Mouse (Mus musculus): ENCODE results near the gene Hacd1. TPM values are rescaled to one million over a fixed set of nuclear protein-coding genes. Genes with fewer than 3 reads are reported as not detected.

The Hacd1 gene
- polyA plus RNA-seq, 1 experiment, result 23.6 TPM

DNA sequence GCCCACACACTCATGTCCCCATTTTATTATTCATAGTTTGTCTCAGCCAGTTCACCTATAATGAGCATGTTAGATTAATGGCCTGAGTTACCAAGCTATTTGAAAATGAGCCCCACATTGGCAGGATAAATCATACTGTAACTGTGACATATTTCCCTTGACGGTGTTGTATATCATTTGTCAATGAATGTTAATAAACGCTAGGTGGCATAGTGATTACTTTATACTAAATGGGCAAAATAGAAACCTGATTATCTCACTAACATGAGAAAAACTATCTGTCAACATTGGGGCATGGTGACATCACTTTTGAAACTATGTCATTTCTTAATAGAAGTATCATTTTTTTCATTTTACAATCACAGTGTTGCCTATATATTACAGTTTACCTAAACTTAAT, 198.5 kb downstream of the Hacd1 start:
- WGBS, result 38% methylated on average over 2 of the region's 2 CpGs
- no peak for TF ChIP-seq POLR2A (IDR thresholded peaks at IDR 0.05; ENCODE audit: borderline replicate concordance, extremely low read depth, low read depth, low read length)
- no peak for TF ChIP-seq CTCF (IDR thresholded peaks at IDR 0.05; ENCODE audit: insufficient read depth, low read length)
- Histone ChIP-seq H3K4me1 (ENCODE audit: control insufficient read depth, insufficient read depth, low read length) (no peaks in the 10 kb centered on the region), H3K4me3 (replicated peaks; ENCODE audit: extremely low read depth, low read depth, low read length) (no peak overlapping the region)
- DNase-seq, result no peak

DNA sequence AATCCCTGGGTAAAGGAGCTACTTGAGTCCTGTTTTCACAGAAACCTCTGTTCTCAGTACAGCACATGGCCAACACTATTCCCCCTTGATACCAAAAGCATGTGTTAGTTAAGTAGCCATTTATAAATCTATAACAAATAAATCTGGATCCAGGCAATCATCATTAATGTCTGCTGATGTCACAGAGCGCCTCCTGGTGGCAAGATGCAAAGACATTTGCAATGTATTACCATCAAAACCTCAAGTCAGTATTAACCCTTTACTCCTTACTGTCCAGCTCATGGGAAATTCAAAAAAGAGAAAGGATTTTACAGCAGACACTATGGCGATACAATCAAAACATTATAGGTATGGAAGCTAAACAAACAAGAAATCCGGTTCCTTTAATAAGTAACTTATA, 200.4 kb downstream of the Hacd1 start:
- DNase-seq, result no peak

DNA sequence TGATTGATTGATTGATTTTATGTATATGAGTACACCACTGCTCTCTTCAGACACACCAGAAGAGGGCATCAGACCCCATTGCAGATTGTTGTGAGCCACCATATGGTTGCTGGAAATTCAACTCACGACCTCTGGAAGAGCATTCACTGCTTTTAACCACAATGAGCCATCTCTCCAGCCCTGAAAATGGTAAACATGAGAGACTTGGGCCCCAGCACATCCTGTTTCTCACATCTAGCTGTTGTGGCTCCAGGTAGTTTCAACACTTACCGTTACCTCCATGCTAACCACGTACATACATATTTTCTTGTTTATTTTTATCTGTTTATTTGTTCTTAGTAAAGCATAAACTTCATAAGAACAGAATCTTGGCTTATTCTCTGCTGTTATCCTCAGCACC, 219.6 kb downstream of the Hacd1 start:
- no peak for TF ChIP-seq CTCF (IDR thresholded peaks at IDR 0.05; ENCODE audit: insufficient read depth, low read length)
- no peak for TF ChIP-seq POLR2A (IDR thresholded peaks at IDR 0.05; ENCODE audit: borderline replicate concordance, extremely low read depth, low read depth, low read length)
- 61% methylated on average over 3 of the region's 3 CpGs for WGBS
- no peak for DNase-seq
- no peak overlapping the region for H3K4me3 ChIP-seq (replicated peaks; ENCODE audit: extremely low read depth, low read depth, low read length)
- H3K4me1 ChIP-seq (ENCODE audit: control insufficient read depth, insufficient read depth, low read length), result no peaks in the 10 kb centered on the region

More for the DNA sequence above, 200.4 kb downstream of the Hacd1 start:
- TF ChIP-seq POLR2A (IDR thresholded peaks at IDR 0.05; ENCODE audit: borderline replicate concordance, extremely low read depth, low read depth, low read length), result no peak
- TF ChIP-seq CTCF (IDR thresholded peaks at IDR 0.05; ENCODE audit: insufficient read depth, low read length), result no peak
- Histone ChIP-seq H3K4me1 (ENCODE audit: control insufficient read depth, insufficient read depth, low read length) (no peaks in the 10 kb centered on the region), H3K4me3 (replicated peaks; ENCODE audit: extremely low read depth, low read depth, low read length) (no peak overlapping the region)
- 73% methylated on average over 3 of the region's 3 CpGs for WGBS

DNA sequence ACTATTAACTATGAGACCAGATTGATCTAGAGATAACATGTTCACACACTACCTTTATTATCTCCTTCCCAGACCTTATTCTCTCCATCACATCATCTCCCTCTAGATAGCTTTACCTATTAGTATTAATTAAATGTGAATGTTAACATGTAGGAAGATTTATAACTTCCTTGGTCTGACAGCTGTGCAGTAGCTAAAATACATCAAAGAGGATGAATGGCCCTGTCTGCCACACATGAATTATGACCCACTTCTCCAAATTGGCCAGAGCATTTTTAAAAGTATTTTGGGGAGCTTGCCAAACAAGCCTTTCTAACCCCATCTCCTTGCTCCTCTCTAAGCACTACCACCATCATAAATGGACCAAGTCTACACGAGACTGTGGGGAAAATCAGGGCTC, 220.9 kb downstream of the Hacd1 start:
- Histone ChIP-seq H3K4me1 (ENCODE audit: control insufficient read depth, insufficient read depth, low read length) (no peaks in the 10 kb centered on the region), H3K4me3 (replicated peaks; ENCODE audit: extremely low read depth, low read depth, low read length) (no peak overlapping the region)
- no peak for TF ChIP-seq CTCF (IDR thresholded peaks at IDR 0.05; ENCODE audit: insufficient read depth, low read length)
- no peak for TF ChIP-seq POLR2A (IDR thresholded peaks at IDR 0.05; ENCODE audit: borderline replicate concordance, extremely low read depth, low read depth, low read length)
- WGBS, result 26% methylated on average over 1 of the region's 1 CpGs
- no peak for DNase-seq

DNA sequence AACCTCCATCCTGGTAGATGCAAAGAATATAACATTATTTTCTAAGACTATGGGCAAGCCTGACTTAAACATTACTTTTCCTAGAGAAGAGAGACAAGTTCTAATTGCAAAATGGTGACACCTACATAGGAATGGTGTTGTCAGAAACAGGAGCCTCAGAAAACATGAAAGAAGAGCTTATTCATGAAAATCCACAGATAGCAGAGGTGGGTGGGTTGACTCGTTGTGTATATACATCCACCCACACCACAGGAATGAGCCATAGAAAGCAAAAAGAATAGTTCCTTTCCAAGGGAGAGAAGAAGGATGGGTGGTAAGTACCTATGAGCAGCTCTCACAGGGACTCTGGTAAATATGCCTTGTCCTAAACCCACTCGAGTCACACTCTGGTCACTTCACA, 239.3 kb downstream of the Hacd1 start:
- no peak overlapping the region for H3K4me3 ChIP-seq (replicated peaks; ENCODE audit: extremely low read depth, low read depth, low read length)
- DNase-seq, result no peak
- TF ChIP-seq POLR2A (IDR thresholded peaks at IDR 0.05; ENCODE audit: borderline replicate concordance, extremely low read depth, low read depth, low read length) (no peak), CTCF (IDR thresholded peaks at IDR 0.05; ENCODE audit: insufficient read depth, low read length) (no peak)
- 61% methylated on average over 2 of the region's 2 CpGs for WGBS
- no peaks in the 10 kb centered on the region for H3K4me1 ChIP-seq (ENCODE audit: control insufficient read depth, insufficient read depth, low read length)

DNA sequence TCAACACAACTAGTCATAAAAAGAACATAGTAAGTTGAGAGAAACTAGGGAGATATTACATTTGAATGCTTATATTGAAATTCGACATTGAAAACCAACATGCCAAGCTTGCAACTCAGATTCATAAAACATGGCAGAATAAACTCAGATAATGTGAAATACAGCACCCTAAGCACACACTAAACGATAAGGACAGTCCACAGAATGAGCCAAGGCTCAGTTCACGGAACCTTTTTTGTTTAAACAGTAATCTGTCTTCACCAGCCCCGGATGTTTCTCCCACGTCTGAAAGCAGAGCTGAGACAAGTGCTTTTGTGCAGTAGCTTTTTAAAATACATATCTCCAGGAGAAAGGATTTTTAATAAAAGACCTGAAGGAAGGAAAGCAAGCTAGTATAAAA, 247.3 kb downstream of the Hacd1 start:
- H3K4me1 ChIP-seq (ENCODE audit: control insufficient read depth, insufficient read depth, low read length), result no peaks in the 10 kb centered on the region
- no peak for DNase-seq
- H3K4me3 ChIP-seq (replicated peaks; ENCODE audit: extremely low read depth, low read depth, low read length), result no peak overlapping the region
- WGBS, result 32% methylated on average over 5 of the region's 5 CpGs
- TF ChIP-seq CTCF (IDR thresholded peaks at IDR 0.05; ENCODE audit: insufficient read depth, low read length), result no peak
- TF ChIP-seq POLR2A (IDR thresholded peaks at IDR 0.05; ENCODE audit: borderline replicate concordance, extremely low read depth, low read depth, low read length), result no peak

DNA sequence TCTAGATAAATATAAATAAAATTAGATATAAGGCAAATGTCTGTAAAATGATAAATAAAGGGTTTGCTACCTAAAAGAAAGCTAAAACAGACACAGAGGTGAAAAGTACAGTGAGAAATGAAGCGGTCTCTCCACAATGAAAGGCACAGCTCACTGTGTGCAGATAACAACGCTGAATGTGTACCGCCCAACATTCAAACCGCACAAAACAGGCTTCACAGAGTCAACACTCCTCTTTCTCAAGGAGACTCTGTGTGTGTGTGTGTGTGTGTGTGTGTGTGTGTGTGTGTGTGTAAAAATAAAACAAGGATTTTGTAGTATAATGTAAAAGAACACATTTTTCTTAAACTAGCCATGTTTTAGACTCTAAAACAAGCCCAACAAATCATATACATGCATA, 247.9 kb downstream of the Hacd1 start:
- TF ChIP-seq CTCF (IDR thresholded peaks at IDR 0.05; ENCODE audit: insufficient read depth, low read length) (no peak), POLR2A (IDR thresholded peaks at IDR 0.05; ENCODE audit: borderline replicate concordance, extremely low read depth, low read depth, low read length) (no peak)
- DNase-seq, result no peak
- Histone ChIP-seq H3K4me3 (replicated peaks; ENCODE audit: extremely low read depth, low read depth, low read length) (no peak overlapping the region), H3K4me1 (ENCODE audit: control insufficient read depth, insufficient read depth, low read length) (no peaks in the 10 kb centered on the region)
- WGBS, result 53% methylated on average over 4 of the region's 4 CpGs

DNA sequence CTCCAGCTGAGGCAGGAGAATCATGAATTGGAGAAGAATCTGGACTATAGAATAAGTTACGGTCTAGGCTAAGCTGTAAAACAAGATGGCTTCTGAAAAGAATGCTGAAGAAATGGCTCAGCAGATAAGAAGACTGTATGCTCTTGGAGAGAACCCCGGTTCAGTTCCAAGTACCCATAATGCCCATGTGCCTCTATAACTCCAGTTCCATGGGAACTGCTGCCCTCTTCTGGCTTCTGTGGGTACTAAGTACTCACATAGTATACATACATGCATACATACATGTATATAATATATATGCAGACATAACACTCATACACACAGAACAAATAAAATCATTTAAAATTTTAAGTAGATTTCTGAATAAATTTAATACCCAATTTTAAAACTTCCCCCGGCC, 249.8 kb downstream of the Hacd1 start:
- TF ChIP-seq POLR2A (IDR thresholded peaks at IDR 0.05; ENCODE audit: borderline replicate concordance, extremely low read depth, low read depth, low read length), result no peak
- H3K4me3 ChIP-seq (replicated peaks; ENCODE audit: extremely low read depth, low read depth, low read length), result no peak overlapping the region
- WGBS, result 93% methylated on average over 3 of the region's 3 CpGs
- no peak for DNase-seq
- no peaks in the 10 kb centered on the region for H3K4me1 ChIP-seq (ENCODE audit: control insufficient read depth, insufficient read depth, low read length)

DNA sequence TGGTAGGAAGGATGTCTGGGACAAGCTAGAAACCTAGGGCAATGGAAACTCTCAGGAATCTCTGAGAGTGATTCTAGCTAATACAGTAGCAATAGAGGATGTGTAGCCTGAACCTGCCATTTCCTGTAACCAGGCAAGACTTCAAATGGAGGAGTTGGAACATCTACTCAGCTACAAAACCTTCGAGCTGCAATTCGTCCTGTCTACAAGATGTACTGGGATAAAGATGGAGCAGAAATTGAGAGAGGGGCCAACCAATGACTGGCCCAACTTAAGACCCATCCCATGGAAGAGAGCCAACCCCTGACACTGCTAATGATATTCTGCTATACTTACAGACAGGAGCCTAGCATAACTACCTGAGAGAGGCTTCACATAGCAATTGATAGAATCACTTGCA, 255.3 kb downstream of the Hacd1 start:
- DNase-seq, result no peak
- no peak overlapping the region for H3K4me3 ChIP-seq (replicated peaks; ENCODE audit: extremely low read depth, low read depth, low read length)
- 86% methylated on average over 2 of the region's 2 CpGs for WGBS
- no peaks in the 10 kb centered on the region for H3K4me1 ChIP-seq (ENCODE audit: control insufficient read depth, insufficient read depth, low read length)
- TF ChIP-seq POLR2A (IDR thresholded peaks at IDR 0.05; ENCODE audit: borderline replicate concordance, extremely low read depth, low read depth, low read length) (no peak), CTCF (IDR thresholded peaks at IDR 0.05; ENCODE audit: insufficient read depth, low read length) (no peak)

Other genes starting within 250 kb of the Hacd1 start
- 13.7 and 15.3 TPM in 2 replicates for gene Stam, start 18.0 kb upstream of the Hacd1 start, polyA plus RNA-seq (2012; rRNA removed)
- gene Tmem236, start 118.4 kb upstream of the Hacd1 start, polyA plus RNA-seq (2012; rRNA removed), result 0.12 TPM in 1 of 2 replicates, not detected in the other
- 5.0 and 9.6 TPM in 2 replicates for gene Mrc1, start 173.3 kb upstream of the Hacd1 start, polyA plus RNA-seq (2012; rRNA removed)